Mouse (Mus musculus): ENCODE results near the gene Rho.

The Rho gene

DNA sequence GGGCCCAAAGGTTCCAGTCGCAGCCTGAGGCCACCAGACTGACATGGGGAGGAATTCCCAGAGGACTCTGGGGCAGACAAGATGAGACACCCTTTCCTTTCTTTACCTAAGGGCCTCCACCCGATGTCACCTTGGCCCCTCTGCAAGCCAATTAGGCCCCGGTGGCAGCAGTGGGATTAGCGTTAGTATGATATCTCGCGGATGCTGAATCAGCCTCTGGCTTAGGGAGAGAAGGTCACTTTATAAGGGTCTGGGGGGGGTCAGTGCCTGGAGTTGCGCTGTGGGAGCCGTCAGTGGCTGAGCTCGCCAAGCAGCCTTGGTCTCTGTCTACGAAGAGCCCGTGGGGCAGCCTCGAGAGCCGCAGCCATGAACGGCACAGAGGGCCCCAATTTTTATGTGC is at the start of gene Rho:
TSS of gene Rho (plus strand) at position 110 of the 400 bp plus-strand sequence.
- no peak for DNase-seq

DNA sequence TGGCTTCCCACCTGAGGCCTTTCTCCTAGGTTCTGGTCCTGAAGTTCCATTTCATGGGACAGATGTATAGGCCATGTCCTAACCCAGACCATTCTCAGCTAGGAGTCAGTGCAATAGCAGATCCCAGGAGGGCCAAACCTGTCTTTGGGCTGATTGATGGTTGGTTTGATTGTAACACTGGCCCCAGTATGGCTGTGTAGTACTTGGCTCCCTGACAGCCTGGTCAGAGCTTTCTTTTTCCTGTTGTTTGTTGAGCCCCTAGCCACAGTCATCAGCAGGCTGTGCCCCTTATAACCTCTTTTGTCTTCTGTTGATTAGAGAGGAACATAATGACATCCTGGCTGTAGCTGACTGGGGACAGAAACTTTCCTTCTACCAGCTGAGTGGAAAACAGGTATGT is 47.5 kb upstream of the Rho start:
- no peak for DNase-seq

GRCm38 (mm10) chr6:115886894-115887293 is 44.7 kb upstream of the Rho start:
- DNase-seq, result no peak

- DNase-seq, result peak; percentile 39 to 67
Measured at GRCm38 (mm10) chr6:115888296-115888695, 43.3 kb upstream of the Rho start.

- DNase-seq, result no peak
Measured at GRCm38 (mm10) chr6:115890601-115891000, 40.9 kb upstream of the Rho start.

DNA sequence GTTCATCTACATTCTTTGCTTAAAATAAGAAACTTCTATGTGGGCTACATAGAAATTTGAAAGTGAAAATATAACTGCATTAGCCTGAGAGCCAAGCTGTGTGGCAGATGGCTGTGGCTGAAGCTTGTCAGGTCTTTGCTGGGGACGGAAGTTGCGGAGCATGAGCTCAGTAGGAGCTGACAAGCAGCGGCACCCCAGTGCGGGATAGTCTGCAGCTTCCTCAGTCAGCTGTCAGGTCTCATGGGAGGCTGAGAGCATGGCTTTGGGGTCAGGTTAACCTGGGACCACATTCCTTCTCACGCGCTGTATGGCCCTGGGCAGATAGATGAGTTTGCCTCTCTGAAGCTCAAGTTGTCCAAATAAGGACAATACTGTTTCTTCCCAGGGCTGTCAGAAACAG is 40.5 kb upstream of the Rho start:
- DNase-seq, result peak in 1 of 2 experiments; percentile 38

DNA sequence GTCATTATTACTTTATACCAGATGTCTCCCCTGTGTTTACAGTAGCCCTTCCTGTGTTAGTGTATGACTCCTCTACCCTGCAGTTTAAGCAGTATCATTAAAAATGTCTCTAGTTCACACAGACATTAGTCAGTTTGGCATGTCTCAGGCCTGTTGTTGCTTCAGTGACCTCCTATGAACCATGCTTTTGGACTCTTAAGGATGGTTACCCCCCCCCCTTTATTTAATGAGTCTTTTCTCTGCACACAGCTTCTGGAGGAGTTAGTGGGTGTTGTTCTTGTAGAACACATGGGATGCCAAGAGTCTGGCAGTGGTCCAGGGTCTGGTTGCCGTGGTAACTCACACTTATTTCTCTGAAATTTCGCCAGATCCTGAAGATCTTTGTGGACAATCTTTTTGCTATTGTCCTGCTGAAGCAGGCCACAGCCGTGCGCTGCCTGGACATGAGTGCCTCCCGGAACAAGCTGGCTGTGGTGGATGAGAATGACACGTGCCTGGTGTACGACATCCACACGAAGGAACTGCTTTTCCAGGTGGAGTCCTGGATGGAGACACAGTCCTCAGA is 40.0 kb upstream of the Rho start:
- peak; percentile 63 to 82 for DNase-seq

- DNase-seq, result no peak
Measured at GRCm38 (mm10) chr6:115892363-115892762, 39.2 kb upstream of the Rho start.

- DNase-seq, result no peak
Measured at GRCm38 (mm10) chr6:115896346-115896745, 35.2 kb upstream of the Rho start.

GRCm38 (mm10) chr6:115897117-115897516 is 34.4 kb upstream of the Rho start:
- peak; percentile 50 to 54 for DNase-seq

- no peak for DNase-seq
Measured at GRCm38 (mm10) chr6:115897926-115898520, 33.5 kb upstream of the Rho start.

GRCm38 (mm10) chr6:115901062-115901461 is 30.5 kb upstream of the Rho start:
- peak; percentile 90 for DNase-seq

DNA sequence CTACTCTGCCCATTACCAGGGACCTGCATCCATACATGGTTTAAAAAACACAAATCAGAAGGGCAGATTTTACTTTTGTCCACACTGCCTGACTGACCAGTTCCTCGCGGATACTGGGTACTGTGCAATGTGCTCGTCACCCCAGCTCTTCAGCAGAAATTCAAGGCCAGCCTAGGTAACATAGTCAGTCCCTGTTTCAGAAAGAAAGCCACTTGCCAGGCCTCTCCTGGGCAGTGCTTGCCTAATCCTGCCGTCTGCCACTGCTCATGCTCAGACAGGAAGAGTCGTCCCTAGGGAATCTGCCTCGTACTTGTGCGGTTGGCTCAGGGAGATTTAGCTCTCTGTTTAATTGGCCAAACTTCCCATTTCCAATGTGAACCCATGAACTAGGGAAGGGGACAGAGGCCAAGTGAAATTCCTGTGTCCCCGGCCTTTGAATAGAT is 30.0 kb upstream of the Rho start:
- no peak for DNase-seq

DNA sequence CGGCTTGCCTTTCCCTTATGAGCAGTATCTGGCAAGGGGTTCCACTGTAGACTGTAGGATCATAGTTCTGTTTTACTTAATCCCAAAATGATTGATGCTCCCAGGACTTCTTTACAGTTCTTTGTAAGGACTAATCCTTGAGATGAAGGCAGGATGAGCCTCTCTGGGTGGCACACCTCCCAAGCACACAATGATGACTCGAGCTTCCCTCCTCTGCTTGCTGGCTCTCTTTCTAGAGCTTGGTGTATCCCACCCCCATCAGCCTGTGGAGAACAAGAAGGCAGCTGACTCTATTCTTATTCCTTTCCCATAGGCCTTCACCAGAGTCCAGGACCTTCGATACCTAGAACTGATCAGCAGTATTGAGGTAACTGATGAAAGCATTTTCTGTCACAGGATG is 29.0 kb upstream of the Rho start:
- DNase-seq, result no peak

DNA sequence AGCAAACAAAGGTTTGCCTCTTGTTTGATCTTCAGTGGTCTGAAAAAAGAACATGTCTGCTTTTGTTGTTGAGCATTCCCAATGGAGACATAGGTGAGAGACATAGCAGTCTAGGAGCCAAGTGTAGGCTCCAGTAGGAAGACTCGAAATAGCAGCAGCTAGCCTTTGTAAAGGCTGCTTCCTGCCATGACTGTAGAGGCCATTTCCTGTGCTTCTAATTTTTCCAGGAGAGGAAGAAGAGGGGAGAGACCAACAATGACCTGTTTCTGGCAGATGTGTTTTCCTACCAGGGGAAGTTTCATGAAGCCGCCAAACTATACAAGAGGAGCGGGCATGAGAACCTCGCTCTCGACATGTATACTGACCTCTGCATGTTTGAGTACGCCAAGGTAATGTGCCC is 26.0 kb upstream of the Rho start:
- no peak for DNase-seq

GRCm38 (mm10) chr6:115906455-115906854 is 25.1 kb upstream of the Rho start:
- no peak for DNase-seq

GRCm38 (mm10) chr6:115906871-115907270 is 24.7 kb upstream of the Rho start:
- no peak for DNase-seq

GRCm38 (mm10) chr6:115908421-115908982 is 23.0 kb upstream of the Rho start:
- no peak for DNase-seq

DNA sequence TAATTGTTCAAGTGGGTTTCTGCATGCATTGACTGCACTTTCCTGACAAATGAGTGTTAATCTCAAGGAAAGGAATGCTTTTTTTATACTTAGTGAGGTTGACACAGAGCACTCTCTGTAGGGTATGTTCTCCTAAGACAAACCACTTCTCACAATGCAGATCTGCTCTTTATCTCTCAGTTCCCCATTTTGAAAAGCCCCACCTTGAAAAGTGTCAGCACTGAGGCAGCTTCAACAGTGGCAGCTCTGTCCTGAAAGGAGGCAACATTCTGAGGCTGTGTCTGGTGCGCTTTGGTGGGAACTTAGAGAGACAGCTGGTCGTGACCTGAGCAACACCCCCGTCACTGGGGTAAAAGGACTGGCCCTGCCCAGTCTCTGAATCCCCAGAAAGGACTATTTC is 22.5 kb upstream of the Rho start:
- no peak for DNase-seq

GRCm38 (mm10) chr6:115909940-115910339 is 21.6 kb upstream of the Rho start:
- no peak for DNase-seq

GRCm38 (mm10) chr6:115911763-115912162 is 19.8 kb upstream of the Rho start:
- no peak for DNase-seq

DNA sequence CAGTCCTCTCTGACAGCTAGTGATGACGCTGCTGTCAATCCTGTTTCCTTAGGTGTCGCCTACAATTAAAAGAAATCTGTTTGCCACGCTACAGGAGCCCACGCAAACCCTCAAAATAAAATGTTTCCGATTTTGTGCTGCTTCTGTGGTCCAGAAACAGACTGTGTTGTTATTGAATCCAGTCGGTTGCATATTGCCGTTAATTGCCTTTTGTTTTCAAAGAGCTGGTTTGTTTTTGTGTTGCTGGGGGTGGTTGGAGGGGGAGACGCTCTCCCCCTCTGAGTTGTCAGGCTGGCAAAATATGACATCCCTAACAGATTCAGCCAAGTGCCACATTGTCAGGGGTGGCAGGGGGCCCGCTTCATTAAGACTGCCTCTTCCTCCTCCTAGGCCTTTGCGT is 18.1 kb upstream of the Rho start:
- no peak for DNase-seq

DNA sequence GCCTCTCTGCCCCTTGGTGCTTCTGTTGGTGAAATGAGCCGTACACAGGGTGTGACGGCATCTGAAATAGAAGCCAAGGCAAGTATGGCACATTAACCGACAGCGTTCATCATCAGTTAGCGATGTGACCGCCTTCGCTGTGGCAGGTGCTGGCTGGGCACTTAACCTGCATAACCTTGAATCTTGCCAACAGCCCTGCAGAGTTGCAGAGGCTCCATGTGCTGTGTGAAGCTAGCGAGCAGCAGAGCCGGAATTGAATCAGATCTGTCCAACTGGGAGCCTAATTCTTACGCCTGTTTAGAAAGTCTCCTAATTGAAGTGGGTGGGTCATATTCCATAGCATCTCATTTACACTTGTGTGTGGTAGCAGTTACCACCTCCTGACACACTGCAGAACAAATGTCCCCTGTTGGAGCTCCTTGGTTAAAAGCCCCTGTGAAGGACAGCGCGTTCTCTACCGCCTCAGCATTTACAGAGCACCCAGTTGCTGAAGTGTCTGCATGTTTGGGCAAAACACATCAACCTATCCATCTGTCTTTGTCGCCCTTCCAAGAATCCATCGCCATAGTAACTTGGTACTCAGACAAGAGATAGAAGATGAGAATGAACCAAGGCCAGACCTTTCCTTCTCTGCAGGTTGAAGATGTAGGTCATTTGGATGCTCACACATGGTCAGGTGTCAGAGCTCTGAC is 16.9 kb upstream of the Rho start:
- peak; percentile 72 to 76 for DNase-seq

Data from cerebellum, postnatal 14 days (tissue).